Mouse (Mus musculus) spleen, postnatal 10 days (tissue): ENCODE measurements around the gene Slc12a5.

Experiments used
- DNase-seq, 2 experiments: peaks; one replicate each; pipeline ENCODE4 v3.0.0; 2021 to 2022; ENCODE audit warnings: low spot score in 2 of 2

Gene Slc12a5

DNA sequence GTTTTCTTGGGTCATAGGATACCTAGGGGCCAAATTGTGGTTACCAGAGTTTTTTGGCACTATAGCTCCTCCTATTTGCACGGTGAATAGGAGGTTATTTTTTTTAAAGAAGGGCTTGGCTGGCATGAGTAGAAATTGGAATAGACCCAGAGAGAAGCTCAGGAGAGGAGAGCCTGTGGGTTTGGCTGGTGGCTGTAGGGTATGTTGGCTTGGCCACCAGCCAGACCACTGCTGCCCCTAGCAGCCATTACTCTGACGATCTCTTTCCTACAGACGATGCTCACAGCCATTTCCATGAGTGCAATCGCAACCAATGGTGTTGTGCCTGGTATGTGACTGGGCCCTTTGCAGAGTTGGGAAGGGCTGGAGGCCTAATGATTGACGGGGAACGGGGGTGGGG, 15.0 kb downstream of the Slc12a5 start:
- DNase-seq, result no peak

DNA sequence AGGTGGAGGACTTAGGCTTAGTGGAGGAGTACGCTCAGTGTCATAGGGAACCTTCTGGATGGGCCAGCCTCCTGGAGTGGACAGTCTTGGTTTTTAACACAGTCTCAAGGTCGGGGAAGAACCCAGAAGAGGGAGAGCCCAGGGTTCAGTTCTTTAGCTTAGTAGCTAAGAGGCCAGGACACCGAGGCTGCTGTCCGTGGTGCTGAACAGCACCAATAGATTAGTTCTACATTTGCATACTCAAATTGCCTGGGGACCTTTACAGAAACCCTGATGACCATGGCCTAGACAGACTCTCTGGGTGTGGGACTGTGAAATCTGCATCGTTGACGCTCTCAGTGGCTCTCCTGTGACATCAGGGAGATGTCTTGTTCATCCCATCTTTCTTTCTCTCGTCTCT, 19.1 kb downstream of the Slc12a5 start:
- peak in 1 of 2 experiments; percentile 70 for DNase-seq

DNA sequence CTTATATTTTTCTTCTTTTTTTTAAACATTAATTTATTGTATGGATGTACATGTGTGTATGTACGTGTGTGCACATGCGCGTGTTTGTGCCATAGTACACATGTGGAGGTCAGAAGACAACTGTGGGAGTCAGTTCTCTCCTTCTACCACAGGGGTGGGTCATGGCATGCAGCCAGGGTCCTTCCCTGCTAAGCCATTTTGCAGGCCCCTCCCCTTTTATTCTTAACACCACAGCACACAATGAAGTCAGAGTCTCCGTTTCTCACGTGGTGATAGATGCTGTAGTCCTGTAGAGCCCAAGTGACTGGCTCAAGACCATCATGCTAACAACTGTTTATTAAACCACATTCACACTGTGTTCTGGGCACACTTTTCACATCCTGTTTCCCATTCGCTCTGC, 25.4 kb downstream of the Slc12a5 start:
- no peak for DNase-seq

DNA sequence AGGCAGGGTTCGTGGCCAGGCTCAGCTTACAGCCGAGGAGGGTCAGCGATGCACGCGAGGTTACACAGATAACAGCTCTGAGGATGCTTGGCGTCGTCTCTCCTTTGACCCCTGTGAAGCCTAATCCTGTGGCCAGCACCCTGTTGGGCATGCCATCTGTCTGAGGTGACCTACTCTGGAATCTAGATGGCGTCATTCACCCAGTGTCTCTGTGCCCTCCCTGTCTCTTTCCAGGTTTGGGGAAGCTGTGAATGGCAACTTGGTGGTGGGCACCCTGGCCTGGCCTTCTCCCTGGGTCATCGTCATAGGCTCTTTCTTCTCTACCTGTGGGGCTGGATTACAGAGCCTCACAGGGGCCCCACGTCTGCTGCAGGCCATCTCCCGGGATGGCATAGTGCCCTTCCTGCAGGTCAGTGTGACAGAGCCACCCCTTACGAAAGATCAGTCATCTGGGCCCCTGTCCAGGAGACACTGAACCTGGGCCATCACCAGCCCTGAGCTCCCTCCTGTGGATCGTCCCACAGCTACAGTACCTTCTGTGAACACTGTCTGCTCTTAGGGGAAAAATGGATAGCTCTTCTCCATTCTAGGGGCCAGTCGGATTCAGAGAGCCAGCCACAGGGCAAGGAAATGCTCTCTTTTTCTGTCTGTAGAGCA, 25.9 kb downstream of the Slc12a5 start:
- no peak for DNase-seq

DNA sequence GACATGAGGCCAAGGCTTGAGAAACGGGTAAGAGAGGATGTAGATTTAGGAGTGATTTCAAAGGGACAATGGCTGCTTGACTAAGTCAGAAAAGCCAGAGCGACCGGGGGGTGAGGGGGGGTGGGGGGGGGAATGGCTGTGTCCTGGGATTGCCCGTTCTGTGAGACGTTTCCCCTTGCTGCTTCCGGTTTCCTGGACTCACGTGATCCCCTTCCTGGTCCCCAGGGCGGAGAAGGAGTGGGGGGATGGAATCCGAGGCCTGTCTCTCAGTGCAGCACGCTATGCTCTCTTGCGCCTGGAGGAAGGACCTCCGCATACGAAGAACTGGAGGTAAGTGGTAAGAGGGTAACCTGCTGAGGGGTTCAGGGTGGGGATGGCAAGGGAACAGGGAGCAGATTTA, 28.2 kb downstream of the Slc12a5 start:
- no peak for DNase-seq

DNA sequence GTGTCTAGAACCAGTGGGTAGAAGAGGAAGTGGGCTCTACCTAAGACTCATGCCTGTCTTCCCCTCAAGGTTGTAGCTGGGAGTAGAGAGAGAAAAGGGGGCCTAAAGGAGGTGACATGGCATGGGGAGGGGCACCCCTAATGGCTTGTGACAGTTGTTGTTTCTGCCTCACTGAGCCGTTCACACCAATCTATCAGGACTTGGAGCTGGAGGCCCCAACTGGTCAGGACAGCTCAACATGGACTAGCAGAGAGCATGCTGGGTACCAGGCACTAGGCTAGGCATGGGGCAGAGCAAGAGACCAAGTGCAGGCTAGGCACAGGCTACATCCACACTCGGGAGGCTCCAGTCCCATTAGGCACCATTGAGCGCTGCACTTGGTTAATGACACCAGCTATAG, 30.5 kb downstream of the Slc12a5 start:
- DNase-seq, result no peak

DNA sequence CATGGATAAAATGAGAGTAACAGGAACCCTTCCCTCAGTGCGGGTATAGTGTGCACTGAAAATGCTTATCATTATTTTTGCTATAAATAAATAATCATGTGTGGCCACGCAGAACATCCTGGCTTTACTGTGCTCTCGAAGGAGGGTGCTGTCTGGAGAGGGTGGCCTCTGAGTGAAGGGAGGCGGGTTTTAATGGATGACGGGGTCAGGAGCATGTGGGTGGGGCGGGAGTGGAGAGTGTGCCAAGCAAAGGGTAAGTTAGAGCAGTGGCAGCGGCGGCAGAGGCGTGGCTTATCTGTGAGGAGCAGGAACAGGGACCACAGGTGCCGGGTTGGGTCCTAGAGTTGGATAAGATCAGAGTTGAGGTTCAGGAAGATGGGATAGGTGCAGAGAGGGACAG, 31.2 kb downstream of the Slc12a5 start:
- no peak for DNase-seq

DNA sequence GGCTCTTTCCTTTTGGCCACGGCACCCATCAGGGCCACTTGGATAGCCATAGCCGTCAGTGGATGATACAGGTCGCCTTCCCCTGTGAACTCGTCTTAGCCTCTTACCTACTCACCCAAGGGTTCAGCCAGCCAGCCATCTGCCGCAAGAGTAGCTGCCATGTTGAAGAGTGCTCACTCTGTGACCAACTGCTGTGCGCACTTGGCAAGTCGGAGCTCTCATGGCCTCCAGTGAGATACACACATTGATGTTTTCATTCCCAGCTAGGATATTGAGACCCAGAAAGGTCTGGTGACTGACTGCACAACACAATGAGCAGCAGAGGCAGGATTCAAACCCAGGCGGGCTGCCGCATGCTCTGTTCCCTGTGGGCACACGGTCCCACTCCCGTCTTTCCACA, 33.6 kb downstream of the Slc12a5 start:
- no peak for DNase-seq

DNA sequence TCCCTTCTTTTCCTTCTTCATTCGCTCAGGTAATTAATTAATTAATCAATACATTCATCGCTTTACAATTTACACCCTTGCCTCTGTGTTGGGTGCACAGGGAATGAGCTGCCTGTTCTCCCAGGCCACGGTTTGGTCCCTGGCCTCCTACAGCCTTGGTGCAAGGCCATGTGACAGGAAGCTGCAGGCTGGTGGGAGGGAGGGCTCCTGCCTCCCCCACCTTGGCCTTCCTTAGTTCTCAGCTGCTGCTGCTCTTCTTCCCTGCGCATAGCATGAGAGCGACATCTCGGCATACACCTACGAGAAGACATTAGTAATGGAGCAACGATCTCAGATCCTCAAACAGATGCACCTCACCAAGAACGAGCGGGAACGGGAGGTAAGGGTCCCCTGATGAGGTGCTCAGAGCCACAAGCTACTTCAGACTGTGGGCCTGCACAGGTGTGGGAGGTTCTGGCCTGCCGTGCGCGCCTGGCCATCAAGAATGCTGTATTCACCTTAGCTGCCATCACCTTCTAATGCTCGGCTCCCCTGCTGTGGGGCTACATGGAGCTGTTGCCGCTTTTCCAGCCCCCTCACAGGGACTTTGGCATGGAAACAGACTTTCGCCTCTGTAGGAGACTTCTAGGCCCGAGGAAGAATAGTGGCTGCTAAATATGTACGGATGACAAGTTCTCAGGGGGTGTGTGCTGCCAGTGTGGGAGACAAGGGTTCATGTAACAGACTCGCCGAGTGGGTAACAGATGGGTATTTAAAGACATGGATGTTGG, 34.2 kb downstream of the Slc12a5 start:
- DNase-seq, result no peak

DNA sequence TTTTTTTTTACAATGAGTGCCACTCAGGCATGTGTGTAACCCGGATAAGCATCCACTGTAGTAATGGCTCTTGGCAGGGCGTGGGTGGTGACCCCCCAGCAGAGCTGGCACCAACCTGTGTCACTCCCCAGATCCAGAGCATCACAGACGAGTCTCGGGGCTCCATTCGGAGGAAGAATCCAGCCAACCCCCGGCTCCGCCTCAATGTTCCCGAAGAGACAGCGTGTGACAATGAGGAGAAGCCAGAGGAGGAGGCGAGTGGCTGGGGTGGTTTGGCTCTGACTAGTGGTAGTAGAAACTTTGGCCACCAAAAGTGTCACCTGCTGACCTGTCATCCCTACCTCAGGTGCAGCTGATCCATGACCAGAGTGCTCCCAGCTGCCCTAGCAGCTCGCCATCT, 35.4 kb downstream of the Slc12a5 start:
- no peak for DNase-seq

DNA sequence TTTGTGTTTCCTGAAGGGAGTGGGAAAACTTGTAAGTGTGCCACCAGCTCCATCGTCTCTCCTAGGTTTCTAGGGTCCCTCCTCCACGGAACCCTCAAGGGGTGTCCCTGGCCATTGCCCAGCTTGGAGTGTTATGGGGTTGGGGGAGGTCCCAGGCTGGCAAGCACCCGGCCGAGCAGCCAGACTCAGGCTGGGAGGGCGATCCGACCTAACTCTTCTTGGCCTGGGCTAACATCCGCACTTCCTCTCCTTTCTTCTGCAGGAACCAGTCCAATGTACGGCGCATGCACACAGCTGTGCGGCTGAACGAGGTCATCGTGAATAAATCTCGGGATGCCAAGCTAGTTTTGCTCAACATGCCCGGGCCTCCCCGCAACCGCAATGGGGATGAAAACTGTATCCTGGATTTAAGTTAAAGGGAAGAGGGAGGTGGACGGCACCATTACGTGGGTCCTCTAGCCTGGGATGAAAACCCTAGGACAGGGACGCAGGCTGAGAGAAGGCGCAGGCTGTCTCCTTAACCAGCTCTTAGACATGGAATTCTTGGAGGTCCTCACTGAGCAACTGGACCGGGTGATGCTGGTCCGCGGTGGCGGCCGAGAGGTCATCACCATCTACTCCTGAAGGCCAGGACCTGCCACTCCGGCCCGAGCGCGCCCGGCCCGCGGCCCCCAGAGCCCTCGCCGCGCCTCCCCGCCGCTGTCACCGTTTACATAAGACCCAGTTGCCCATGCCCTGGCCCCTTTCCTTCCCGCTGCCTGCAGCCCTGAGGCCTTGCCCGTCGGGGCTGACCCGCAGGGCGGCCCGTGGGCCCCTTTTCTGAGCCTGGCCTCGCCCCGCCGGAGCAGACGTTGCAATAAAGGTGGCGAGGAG, 36.5 kb downstream of the Slc12a5 start:
- DNase-seq, result no peak

DNA sequence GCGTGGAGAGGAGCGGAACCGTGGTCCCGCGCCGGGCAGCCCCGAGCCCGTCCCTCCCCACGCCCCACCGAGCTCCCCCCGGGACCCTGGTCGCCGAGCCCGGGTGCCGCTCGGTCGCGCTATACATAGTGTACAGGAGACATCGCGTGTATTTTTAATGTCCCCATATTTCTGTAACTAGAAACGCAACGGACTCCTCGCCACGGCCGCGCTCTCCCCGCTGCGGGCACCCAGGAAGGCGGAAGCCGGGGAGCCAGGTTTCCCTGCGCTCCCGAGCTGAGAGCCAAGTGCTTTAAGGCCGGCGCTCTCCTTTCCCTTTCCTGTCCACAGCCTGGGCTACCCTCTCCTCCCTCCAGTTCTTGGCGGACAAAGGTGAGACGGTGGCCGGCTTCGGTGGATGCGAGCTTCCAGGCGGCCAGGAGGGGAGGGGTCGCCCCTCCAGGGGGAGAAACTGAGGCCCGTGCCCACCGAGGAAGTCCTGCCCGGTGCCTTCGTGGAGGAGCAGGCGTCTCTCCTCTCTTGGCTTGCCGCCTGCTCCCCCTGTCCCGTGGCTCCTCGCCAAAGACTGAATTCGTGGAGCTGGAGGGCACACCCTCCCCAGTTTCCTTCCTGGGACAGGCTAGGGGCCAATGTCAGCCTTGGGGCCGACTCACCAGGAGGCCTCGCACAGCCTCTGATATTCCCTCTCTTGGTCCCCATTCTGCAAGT, 37.3 kb downstream of the Slc12a5 start:
- DNase-seq, result no peak

DNA sequence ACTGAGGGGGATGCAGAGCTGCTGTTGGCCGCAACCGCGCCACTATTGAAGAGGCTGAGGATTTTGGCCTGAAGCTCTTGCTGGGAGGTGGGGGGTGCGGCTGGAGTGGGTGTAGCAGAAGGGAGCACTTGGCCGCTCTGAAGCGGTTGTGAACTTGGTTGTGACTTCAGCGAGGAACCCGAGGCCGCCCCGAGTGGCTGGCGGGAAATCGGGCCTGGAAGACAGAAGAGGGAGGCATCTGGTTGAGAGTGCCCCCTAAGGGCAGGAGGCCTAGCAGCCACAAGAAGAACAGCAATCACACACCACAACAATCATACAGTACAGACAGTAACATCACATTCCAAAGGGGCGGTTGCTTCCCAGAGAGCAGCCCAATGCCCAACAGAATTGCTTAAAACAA, 41.4 kb downstream of the Slc12a5 start:
- DNase-seq, result no peak

DNA sequence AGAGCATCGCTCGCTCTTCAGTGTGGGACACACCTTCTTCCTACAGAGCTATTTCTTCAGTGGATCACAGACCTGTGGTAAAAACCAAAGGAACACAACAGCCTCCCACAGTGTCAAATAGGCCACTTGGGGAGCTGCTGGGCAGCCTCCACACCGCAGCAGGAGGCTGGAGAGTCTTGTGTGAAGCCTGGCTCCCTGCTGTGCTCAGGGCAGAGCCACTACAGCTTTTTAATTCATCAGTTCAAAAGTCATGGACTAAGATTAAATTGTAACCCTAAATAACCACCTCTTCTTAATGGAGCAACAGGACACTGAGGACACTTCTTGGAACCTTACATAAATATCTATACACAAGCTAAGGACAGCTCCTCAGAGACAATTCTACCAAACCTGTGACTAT, 42.5 kb downstream of the Slc12a5 start:
- no peak for DNase-seq

DNA sequence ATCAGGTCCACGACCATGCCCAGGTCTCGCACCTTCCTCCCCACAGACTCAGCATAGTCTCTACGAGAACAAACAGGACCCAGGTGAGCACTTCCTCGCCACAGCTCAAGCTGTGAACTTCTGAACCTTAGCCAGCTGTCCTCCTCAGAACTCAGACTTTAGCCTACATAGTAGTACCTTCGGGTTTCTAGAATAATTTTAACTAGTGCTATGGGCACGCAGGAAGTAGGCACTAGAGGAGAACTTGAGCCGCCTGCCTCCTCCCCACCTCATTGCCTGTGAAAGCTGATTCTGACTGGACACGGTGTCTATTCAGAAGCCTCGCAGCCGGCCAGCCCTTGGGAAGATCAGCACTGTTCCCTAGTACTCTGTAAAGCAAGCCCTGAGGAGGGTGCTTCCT, 43.6 kb downstream of the Slc12a5 start:
- no peak for DNase-seq

DNA sequence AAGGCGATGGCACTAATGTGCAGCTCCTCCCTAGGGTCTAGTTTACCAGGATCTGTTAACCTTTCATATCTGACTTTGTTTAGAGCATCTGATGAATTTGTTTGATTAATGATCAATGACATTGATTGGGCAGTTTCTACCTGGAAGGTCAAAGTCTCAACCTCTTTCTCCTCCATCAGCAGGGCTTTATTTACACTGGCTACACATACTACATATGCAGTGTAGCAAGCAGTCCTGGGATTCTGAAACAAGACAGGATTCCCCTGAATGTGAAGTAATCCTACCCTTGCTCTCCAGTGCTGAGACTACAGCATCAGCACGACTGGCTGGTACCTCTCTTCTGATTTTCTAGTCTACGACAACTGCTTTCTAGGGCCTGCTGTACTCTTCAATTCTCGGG, 46.2 kb downstream of the Slc12a5 start:
- DNase-seq, result no peak

DNA sequence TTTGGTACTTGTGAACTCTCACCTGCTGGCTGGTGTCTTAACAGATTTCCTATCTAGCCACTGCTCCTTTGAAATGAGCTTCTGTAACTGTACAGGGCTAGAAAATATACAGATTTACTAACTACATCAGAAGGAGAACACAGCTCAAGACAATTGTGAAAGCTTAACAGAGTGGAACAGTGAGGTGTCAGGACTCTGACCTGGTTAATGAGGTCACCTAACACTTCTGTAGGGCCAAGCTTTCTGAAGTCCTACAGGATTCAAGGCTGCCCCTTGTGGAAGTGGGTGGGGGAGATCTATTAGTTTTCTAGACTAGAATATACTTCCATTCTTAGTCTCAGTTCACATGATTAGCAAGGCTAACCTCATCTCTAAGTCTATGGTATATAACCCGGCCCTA, 47.4 kb downstream of the Slc12a5 start:
- no peak for DNase-seq

DNA sequence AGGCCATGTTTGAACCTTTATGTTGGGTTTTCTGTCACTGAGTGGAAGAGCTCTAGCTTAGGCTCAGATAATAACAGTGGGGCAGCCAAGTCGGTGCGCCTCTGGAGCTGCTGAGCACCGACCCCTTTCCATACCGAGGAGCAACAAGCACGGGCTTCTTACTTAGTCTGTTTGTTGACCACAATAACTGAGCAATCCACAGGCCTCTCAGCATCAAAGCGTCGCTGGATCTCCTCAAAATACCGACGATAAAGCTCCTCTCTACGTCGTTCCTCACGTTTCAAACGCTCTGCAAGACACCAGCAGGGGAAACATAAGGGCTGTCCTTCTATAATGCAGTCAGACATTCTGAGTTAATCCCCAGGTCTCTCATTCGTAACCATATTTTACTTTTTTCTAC, 48.6 kb downstream of the Slc12a5 start:
- DNase-seq, result no peak

DNA sequence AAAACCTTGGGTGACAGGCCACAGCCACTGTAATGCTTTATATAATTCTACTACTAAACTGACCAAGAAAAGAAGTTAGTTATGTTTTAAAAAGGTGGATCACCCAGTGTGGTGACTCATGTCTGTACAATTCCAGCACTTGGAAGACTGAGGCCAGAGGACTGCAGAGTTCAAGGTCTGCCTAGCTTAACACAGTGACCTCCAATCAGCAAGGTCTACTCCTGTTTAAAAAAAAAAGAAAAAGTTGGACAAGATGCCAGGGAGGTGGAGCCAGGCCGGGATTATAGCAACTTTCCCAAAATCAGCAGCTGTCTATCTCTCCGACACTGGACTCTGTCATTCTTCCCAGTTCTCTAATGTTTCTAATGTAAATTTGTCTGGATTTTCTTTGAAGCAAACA, 49.0 kb downstream of the Slc12a5 start:
- DNase-seq, result no peak

DNA sequence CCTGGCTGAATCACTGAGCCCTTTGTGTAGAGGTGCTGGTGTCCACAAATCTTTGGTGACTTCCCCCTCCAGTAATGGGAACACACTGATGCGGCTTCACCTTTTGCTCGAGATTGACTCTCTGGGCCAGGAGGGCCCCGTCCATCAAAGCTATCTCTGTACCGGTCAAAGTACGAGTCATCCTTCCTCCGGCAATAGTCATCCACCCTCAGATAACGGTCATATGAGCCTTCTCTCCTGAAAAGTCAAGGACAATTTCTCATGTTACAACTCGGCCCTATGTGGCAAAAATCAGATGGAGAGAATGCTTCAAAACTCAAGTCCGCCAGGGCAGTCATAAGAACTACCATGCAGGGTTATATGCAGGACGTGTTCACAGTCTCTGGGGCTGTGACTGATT, 49.7 kb downstream of the Slc12a5 start:
- no peak for DNase-seq

DNA sequence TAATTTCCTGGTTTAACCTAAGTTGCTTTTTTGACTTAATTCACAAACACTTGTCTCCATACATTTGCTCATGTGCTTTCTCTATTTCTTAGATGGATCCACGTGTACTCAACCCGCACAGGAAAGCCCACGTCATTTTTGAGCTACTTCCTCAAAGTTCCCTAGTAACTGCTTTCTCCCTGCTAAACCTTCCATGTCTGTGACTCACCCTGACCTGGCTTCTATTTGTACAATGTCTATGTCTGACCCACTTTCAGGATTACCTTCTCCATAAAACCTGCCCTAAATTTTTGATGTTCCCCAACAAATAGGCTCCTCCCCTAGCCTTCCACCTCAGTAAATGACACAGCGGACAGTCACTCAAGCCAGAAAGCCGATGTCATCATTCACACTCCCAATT, 54.3 kb downstream of the Slc12a5 start:
- DNase-seq, result no peak

DNA sequence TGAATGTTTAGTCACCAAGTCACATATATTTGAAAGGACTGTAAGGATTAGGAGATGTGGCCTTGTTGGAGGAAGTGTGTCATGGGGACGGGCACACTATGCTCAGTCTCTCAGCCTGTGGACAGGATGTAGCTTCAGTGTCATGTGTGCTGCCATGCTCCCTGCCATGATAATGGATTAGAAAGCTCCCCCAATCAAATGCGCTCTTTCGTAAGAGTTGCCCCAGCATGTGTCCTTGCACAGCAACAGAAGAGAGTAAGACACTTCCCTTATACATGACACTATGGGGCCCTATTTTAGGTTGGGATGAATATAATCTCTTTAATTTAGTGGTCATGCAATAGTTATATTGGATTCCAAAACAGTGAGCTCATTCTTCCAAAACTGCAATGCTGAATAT, 59.9 kb downstream of the Slc12a5 start:
- no peak for DNase-seq
